Mouse (Mus musculus) midbrain, embryonic 12.5 days (tissue): ENCODE results near the gene 3110082I17Rik. TPM values are rescaled to one million over a fixed set of nuclear protein-coding genes. Genes with fewer than 3 reads are reported as not detected.

Source experiments
- ATAC-seq: fragments of 200-750 bp; cut with Nextera tagmentation; 2 replicates; pipeline ENCODE4 v1.8.0; 2017; ENCODE audit warnings: low read depth, moderate TSS enrichment, moderate library complexity; ENCODE audit not compliant: low FRiP score
- H3K27ac ChIP-seq: fragments of 300-500 bp; sonication (generic); replicated peaks from 2 replicates; pipeline ENCODE4 v1.5.1; 2016; ENCODE audit warnings: mild to moderate bottlenecking
- H3K27me3 ChIP-seq: fragments of 300-500 bp; sonication (generic); 2 replicates; pipeline ENCODE4 v1.6.1; 2016; ENCODE audit warnings: mild to moderate bottlenecking
- H3K36me3 ChIP-seq: fragments of 300-500 bp; sonication (generic); 2 replicates; pipeline ENCODE4 v1.6.1; 2016
- H3K4me1 ChIP-seq: fragments of 300-500 bp; sonication (generic); 2 replicates; pipeline ENCODE4 v1.6.1; 2016
- H3K4me2 ChIP-seq: fragments of 300-500 bp; sonication (generic); replicated peaks from 2 replicates; pipeline ENCODE4 v1.6.1; 2016; ENCODE audit warnings: mild to moderate bottlenecking, moderate library complexity
- H3K4me3 ChIP-seq: fragments of 300-500 bp; sonication (generic); 2 replicates; pipeline ENCODE4 v1.5.1; 2016; ENCODE audit warnings: mild to moderate bottlenecking
- H3K9ac ChIP-seq: fragments of 300-500 bp; sonication (generic); replicated peaks from 2 replicates; pipeline ENCODE4 v1.6.1; 2016; ENCODE audit warnings: mild to moderate bottlenecking, moderate library complexity
- H3K9me3 ChIP-seq: fragments of 300-500 bp; sonication (generic); 2 replicates; pipeline ENCODE4 v1.6.1; 2016; ENCODE audit warnings: mild to moderate bottlenecking
- WGBS: fragments of 180-500 bp; shearing (Covaris S2); methylation state at CpG from one replicate; pipeline ENCODE4 v1.1.7; 2016; 5-methylcytosine and 5-hydroxymethylcytosine counted together
- polyA plus RNA-seq: library from polyadenylated mRNA; unstranded; fragments of >200 nt; fragmentation: Nextera tagmentation; extraction: Ambion mirVana; gene quantifications from 2 replicates; pipeline ENCODE4 v1.2.1, GENCODE M21; 2016

The 3110082I17Rik gene
- polyA plus RNA-seq, 1 experiment from 2014 or later: 29.3 TPM

- peaks cover 5% of the 10 kb centered on the region for H3K9me3 ChIP-seq
- no peak for ATAC-seq
- peaks cover 16% of the 10 kb centered on the region for H3K4me1 ChIP-seq
- WGBS: 97% methylated on average over 4 of the region's 4 CpGs
- H3K4me2 ChIP-seq: no peak overlapping the region
- 0 out of 2 replicates have a peak, but pooled peaks cover 5% of the 10 kb centered on the region for H3K36me3 ChIP-seq
- no peak overlapping the region for H3K9ac ChIP-seq
- H3K27me3 ChIP-seq: no peaks in the 10 kb centered on the region
- H3K27ac ChIP-seq: no peak overlapping the region
- no peak overlapping the region for H3K4me3 ChIP-seq
Observed at GRCm38 (mm10) chr5:139416942-139417341, 43.4 kb downstream of the 3110082I17Rik start.

- no peaks in the 10 kb centered on the region for H3K27me3 ChIP-seq
- peaks cover 19% of the 10 kb centered on the region for H3K4me1 ChIP-seq
- H3K4me3 ChIP-seq: no peak overlapping the region
- peaks cover 5% of the 10 kb centered on the region for H3K9me3 ChIP-seq
- 0 out of 2 replicates have a peak, but pooled peaks cover 5% of the 10 kb centered on the region for H3K36me3 ChIP-seq
- no peak overlapping the region for H3K9ac ChIP-seq
- H3K4me2 ChIP-seq: no peak overlapping the region
- WGBS: 94% methylated on average over 5 of the region's 5 CpGs
- no peak overlapping the region for H3K27ac ChIP-seq
- no peak for ATAC-seq
Observed at GRCm38 (mm10) chr5:139415001-139415400, 45.3 kb downstream of the 3110082I17Rik start.

- Histone ChIP-seq H3K36me3 (0 out of 2 replicates have a peak, but pooled peaks cover 5% of the 10 kb centered on the region), H3K4me2 (no peak overlapping the region), H3K9ac (no peak overlapping the region), H3K27me3 (no peaks in the 10 kb centered on the region), H3K4me1 (peaks cover 8% of the 10 kb centered on the region), H3K27ac (no peak overlapping the region), H3K4me3 (no peak overlapping the region), H3K9me3 (peaks cover 5% of the 10 kb centered on the region)
- 86% methylated on average over 4 of the region's 4 CpGs for WGBS
- ATAC-seq: no peak
Observed at GRCm38 (mm10) chr5:139413545-139413944, 46.8 kb downstream of the 3110082I17Rik start.

- peaks cover 2% of the 10 kb centered on the region; the same call in 1 of the 2 replicates for H3K4me1 ChIP-seq
- 82% methylated on average over 15 of the region's 15 CpGs for WGBS
- no peaks in the 10 kb centered on the region for H3K27me3 ChIP-seq
- 0 out of 2 replicates have a peak, but pooled peaks cover 5% of the 10 kb centered on the region for H3K36me3 ChIP-seq
- no peak for ATAC-seq
- H3K4me2 ChIP-seq: no peak overlapping the region
- no peak overlapping the region for H3K4me3 ChIP-seq
- no peak overlapping the region for H3K9ac ChIP-seq
- H3K9me3 ChIP-seq: no peaks in the 10 kb centered on the region
- no peak overlapping the region for H3K27ac ChIP-seq
Observed at GRCm38 (mm10) chr5:139411665-139412314, 48.5 kb downstream of the 3110082I17Rik start.

- H3K9me3 ChIP-seq: no peaks in the 10 kb centered on the region
- no peaks in the 10 kb centered on the region for H3K27me3 ChIP-seq
- peaks cover 2% of the 10 kb centered on the region; the same call in 1 of the 2 replicates for H3K4me1 ChIP-seq
- 0 out of 2 replicates have a peak, but pooled peaks cover 5% of the 10 kb centered on the region for H3K36me3 ChIP-seq
- 95% methylated on average over 6 of the region's 6 CpGs for WGBS
- ATAC-seq: no peak
- 0 out of 2 replicates have a peak overlapping the region, but pooled peaks have one; percentile 25 for H3K27ac ChIP-seq
- H3K9ac ChIP-seq: no peak overlapping the region
- no peak overlapping the region for H3K4me2 ChIP-seq
- no peak overlapping the region for H3K4me3 ChIP-seq
Observed at GRCm38 (mm10) chr5:139411117-139411516, 49.2 kb downstream of the 3110082I17Rik start.

GRCm38 (mm10) chr5:139410056-139410455, 50.3 kb downstream of the 3110082I17Rik start:
- 84% methylated on average over 4 of the region's 4 CpGs for WGBS

GRCm38 (mm10) chr5:139409412-139409811, 50.9 kb downstream of the 3110082I17Rik start:
- H3K9ac ChIP-seq: no peak overlapping the region
- H3K27ac ChIP-seq: no peak overlapping the region
- no peaks in the 10 kb centered on the region for H3K9me3 ChIP-seq
- 87% methylated on average over 12 of the region's 12 CpGs for WGBS
- H3K4me1 ChIP-seq: peaks cover 2% of the 10 kb centered on the region; the same call in 1 of the 2 replicates
- no peaks in the 10 kb centered on the region for H3K27me3 ChIP-seq
- 0 out of 2 replicates have a peak, but pooled peaks cover under 1% of the 10 kb centered on the region for H3K36me3 ChIP-seq
- no peak overlapping the region for H3K4me3 ChIP-seq
- no peak for ATAC-seq
- H3K4me2 ChIP-seq: no peak overlapping the region

More at GRCm38 (mm10) chr5:139410056-139410455, 50.3 kb downstream of the 3110082I17Rik start:
- no peak overlapping the region for H3K4me2 ChIP-seq
- peaks cover 2% of the 10 kb centered on the region; the same call in 1 of the 2 replicates for H3K4me1 ChIP-seq
- H3K36me3 ChIP-seq: 0 out of 2 replicates have a peak, but pooled peaks cover 5% of the 10 kb centered on the region
- H3K4me3 ChIP-seq: no peak overlapping the region
- ATAC-seq: no peak
- H3K27ac ChIP-seq: no peak overlapping the region
- H3K9ac ChIP-seq: no peak overlapping the region
- H3K27me3 ChIP-seq: no peaks in the 10 kb centered on the region
- no peaks in the 10 kb centered on the region for H3K9me3 ChIP-seq

GRCm38 (mm10) chr5:139408511-139408910, 51.8 kb downstream of the 3110082I17Rik start:
- Histone ChIP-seq H3K4me1 (peaks cover 2% of the 10 kb centered on the region; the same call in 1 of the 2 replicates), H3K27ac (no peak overlapping the region; the same call in 1 of the 2 replicates), H3K9ac (no peak overlapping the region), H3K36me3 (no peaks in the 10 kb centered on the region), H3K4me3 (no peak overlapping the region), H3K4me2 (no peak overlapping the region), H3K27me3 (no peaks in the 10 kb centered on the region), H3K9me3 (no peaks in the 10 kb centered on the region)
- WGBS: 78% methylated on average over 7 of the region's 7 CpGs
- no peak for ATAC-seq

GRCm38 (mm10) chr5:139407121-139407885, 53.0 kb downstream of the 3110082I17Rik start:
- no peak for ATAC-seq
- no peak overlapping the region for H3K27ac ChIP-seq
- H3K4me1 ChIP-seq: peaks cover 2% of the 10 kb centered on the region; the same call in 1 of the 2 replicates
- H3K9me3 ChIP-seq: no peaks in the 10 kb centered on the region
- no peak overlapping the region for H3K4me2 ChIP-seq
- H3K27me3 ChIP-seq: no peaks in the 10 kb centered on the region
- 90% methylated on average over 14 of the region's 14 CpGs for WGBS
- no peaks in the 10 kb centered on the region for H3K36me3 ChIP-seq
- no peak overlapping the region for H3K9ac ChIP-seq
- H3K4me3 ChIP-seq: no peak overlapping the region

GRCm38 (mm10) chr5:139405953-139406352, 54.4 kb downstream of the 3110082I17Rik start:
- ATAC-seq: no peak
- 0 out of 2 replicates have a peak overlapping the region, but pooled peaks have one; percentile 4 for H3K9ac ChIP-seq
- no peak overlapping the region for H3K4me3 ChIP-seq
- WGBS: 84% methylated on average over 3 of the region's 3 CpGs
- H3K27ac ChIP-seq: no peak overlapping the region
- H3K4me1 ChIP-seq: no peaks in the 10 kb centered on the region
- H3K4me2 ChIP-seq: no peak overlapping the region
- H3K9me3 ChIP-seq: no peaks in the 10 kb centered on the region
- no peaks in the 10 kb centered on the region for H3K27me3 ChIP-seq
- no peaks in the 10 kb centered on the region for H3K36me3 ChIP-seq

- no peak overlapping the region for H3K4me3 ChIP-seq
- no peak overlapping the region for H3K4me2 ChIP-seq
- no peaks in the 10 kb centered on the region for H3K9me3 ChIP-seq
- H3K36me3 ChIP-seq: no peaks in the 10 kb centered on the region
- WGBS: 78% methylated on average over 7 of the region's 7 CpGs
- no peak overlapping the region for H3K27ac ChIP-seq
- ATAC-seq: no peak
- no peak overlapping the region for H3K9ac ChIP-seq
- H3K4me1 ChIP-seq: no peaks in the 10 kb centered on the region
- no peaks in the 10 kb centered on the region for H3K27me3 ChIP-seq
Observed at GRCm38 (mm10) chr5:139405478-139405877, 54.8 kb downstream of the 3110082I17Rik start.
